Mouse (Mus musculus) kidney, postnatal 25 days (tissue): ENCODE data around the gene Adarb1.

Experiments used
- DNase-seq, 2 experiments: peaks; one replicate each; pipeline ENCODE4 v3.0.0; 2021; ENCODE audit warnings: mixed read lengths in 2 of 2

The Adarb1 gene

DNA sequence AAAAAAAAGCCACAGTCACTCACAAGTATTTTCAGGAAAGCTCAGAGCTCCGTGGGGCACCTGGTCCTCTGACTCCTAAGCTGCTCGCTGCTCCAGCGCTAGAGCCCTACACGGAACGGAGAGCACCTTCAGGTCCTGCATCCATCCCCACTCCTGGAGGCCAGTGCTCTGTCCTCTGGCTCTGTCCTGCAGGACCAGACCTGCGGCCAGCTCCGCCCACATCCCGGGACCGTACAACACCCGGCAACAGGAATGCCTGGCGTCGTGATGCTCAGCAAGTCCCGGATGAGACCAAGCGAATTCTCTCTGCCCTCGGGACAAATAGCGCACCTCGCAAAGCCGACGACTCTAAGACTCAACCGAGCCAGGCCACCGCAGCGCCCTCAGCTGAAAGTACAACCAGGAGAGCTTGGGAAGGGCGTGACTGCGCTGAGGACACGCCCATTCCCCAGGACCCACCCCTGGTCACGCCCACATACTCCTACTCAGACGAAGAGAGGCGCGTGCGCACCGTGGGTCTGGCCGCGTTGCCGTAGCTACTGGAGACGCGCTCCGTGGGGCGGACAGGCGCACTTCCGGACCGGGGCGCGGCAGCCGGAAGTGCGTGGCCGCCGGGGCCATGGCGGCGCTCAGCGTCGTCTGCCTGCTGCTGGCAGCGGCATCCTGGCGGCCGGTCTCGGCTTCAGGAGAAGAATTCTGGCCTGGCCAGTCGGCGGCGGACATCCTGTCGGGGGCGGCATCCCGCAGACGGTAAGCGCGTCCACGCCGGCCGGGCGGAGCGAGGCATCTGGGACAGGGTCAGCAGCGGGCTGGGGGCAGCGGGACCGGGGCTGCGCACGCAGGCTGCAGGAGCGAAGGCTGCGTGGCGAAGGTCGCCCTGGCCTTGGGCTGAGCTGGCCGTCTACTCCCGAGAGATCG is 159.1 kb downstream of the Adarb1 start, which contains the start of gene Pofut2:
Gene Pofut2, plus strand, starts transcription at position 515 of the 918 bp plus-strand sequence.
- peak; percentile 98 to 99 for DNase-seq

DNA sequence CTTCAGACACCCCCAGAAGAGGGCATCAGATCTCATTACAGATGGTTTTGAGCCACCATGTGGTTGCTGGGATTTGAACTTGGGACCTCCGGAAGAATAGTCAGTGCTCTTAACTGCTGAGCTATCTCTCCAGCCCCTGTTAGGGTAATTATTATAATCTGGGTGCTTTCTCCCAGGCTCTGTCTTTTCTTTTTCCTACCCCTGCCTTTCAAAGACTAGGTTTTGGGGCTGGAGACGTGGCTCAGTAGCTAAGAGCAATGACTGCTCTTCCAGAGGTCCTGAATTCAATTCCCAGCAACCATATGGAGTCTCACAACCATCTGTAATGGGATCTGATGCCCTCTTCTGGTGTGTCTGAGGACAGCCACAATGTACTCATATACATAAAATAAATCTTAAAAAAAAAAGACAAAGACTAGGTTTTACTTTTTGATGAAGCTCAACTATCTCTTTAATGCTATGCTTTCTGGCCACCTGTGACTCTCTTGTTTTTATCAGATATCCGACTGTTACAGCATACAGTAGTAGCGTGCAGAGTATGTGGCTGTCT is 160.0 kb downstream of the Adarb1 start:
- DNase-seq = no peak

- DNase-seq = no peak
Observed at GRCm38 (mm10) chr10:77255676-77256075, 162.4 kb downstream of the Adarb1 start.

- no peak for DNase-seq
Observed at GRCm38 (mm10) chr10:77255231-77255630, 162.8 kb downstream of the Adarb1 start.

- peak; percentile 78 to 86 for DNase-seq
Observed at GRCm38 (mm10) chr10:77252790-77253189, 165.3 kb downstream of the Adarb1 start.

- peak; percentile 49 to 54 for DNase-seq
Observed at GRCm38 (mm10) chr10:77251784-77252539, 166.1 kb downstream of the Adarb1 start.

DNA sequence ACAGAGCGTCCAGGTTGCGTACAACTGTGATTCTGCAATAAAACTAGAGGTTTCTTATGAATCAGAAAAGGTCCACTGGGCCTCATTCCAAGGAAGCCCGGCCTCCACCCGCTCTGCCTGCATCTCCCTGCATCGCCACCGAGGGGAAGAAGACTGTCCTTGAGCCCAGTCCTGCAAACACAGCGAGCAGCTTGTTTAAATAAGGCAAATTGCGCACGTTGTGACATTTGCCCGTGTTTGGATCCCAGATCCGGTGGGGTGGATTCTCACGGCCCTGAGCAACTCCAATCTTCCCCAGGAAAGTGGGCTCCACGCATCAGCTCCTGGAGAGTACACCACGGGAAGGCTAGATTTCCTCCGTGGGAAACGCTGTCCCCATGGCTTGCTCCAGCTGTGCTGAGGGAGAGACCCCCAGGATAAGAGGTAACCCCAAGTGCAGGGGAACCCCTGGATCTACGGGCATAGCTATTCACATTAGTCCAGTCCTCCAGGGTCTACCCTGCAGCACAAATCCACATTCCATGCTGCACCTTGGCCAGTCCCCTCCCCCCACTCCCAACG is 166.8 kb downstream of the Adarb1 start:
- peak; percentile 52 to 63 for DNase-seq

- no peak for DNase-seq
Observed at GRCm38 (mm10) chr10:77247707-77248106, 170.4 kb downstream of the Adarb1 start.

GRCm38 (mm10) chr10:77247048-77247447 is 171.0 kb downstream of the Adarb1 start:
- DNase-seq = no peak

GRCm38 (mm10) chr10:77244777-77245176 is 173.3 kb downstream of the Adarb1 start:
- no peak for DNase-seq

GRCm38 (mm10) chr10:77243572-77244161 is 174.4 kb downstream of the Adarb1 start:
- DNase-seq = peak in 1 of 2 experiments; percentile 18

DNA sequence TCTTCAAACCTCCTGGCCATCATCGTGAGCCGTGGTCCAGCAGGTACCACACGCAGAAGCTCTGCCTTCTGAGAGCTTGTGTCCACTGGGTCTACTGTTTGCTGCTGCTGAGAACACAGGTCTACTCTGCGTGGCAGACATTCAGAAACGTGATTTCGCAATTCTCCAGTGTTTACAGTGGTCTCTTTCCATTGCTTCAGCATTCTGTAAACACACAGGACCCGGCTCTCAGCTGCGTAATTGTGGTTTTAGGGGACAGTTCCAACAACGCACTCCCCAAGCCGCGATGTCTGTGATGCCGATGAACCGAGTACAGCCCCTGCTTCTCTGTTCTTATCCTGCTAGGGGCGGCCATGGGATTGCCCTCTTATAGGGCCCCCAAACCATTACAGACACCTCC is 175.2 kb downstream of the Adarb1 start:
- DNase-seq = peak; percentile 28 to 54

DNA sequence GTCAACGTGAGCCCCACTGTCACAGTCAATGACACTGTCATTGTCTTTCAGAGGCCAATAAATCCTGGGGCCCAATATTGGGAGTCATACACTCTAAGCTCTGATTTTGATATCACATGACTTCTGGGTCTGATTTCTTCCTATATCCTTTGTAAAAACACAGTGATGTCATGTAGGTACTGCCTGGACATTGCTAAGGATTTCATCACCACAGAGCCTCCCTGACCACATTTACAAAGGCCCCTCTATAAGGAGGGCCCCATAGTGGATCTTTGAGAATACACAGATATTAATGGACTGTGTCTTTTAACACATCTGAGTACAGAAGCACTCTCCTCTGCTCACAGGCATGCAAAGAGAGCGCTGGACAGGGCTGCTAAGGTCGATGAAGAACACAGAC is 175.7 kb downstream of the Adarb1 start:
- DNase-seq = no peak

DNA sequence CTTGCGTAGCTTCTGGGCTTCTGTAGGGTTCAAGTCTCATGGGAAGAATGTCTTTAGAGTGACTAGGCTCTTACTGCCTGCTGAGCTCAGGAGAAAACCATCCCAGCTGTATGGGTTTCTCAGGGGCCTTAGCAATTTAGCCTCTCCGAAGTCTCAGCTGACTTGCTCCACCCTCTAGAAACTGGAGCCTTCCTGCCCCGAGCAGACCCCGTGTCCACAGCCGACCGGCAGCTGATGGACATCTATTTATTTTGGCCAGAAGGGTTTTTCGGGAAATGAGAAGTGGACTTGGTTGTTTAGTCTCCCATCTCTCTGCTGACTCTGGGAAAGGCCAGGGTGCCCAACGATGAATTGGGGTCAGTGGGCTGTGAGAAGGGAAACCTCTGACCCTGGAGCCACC is 177.3 kb downstream of the Adarb1 start:
- peak; percentile 28 to 66 for DNase-seq
